Mouse (Mus musculus): Measurements from ENCODE around the gene Atl1. TPM values are rescaled to one million over a fixed set of nuclear protein-coding genes. Genes with fewer than 3 reads are reported as not detected.
A peak's percentile ranks its signal among the peaks of the same experiment; 100 is the strongest.

Gene Atl1
- total and polyA plus RNA-seq, 2 experiments from 2014 or later: 2.3 to 8.6 TPM

GRCm38 (mm10) chr12:69986786-69987497 is 94.5 kb downstream of the Atl1 start, which contains the start of gene Sav1:
Sav1 (minus strand) TSS chr12:69987002.
- H3K4me2 ChIP-seq (ENCODE audit: low read depth, low read length): peak within 1 kb of the TSS; percentile 83
- WGBS: under 1% methylated on average over 84 of the region's 102 CpGs
- H3K9ac ChIP-seq (replicated peaks; ENCODE audit: low read depth, low read length): peak within 1 kb of the TSS; percentile 98
- no peaks in the 10 kb centered on the region for H3K27me3 ChIP-seq (ENCODE audit: control insufficient read depth, insufficient read depth, low read length)
- H3K4me1 ChIP-seq (ENCODE audit: control insufficient read depth, insufficient read depth): peaks cover 17% of the 10 kb centered on the region; the same call in 1 of the 2 replicates
- DNase-seq (ENCODE audit: low spot score) (peak; percentile 83), ATAC-seq (ENCODE audit: insufficient read depth, low read depth) (peak; percentile 93)
- peak within 1 kb of the TSS; percentile 97 for H3K27ac ChIP-seq (ENCODE audit: low read depth)
- no peak for TF ChIP-seq EP300 (IDR thresholded peaks at IDR 0.05; ENCODE audit: low read depth)
- TF ChIP-seq CTCF (IDR thresholded peaks at IDR 0.05; ENCODE audit: low read depth): no peak
- H3K4me3 ChIP-seq (ENCODE audit: low read depth, low read length): peak within 1 kb of the TSS; percentile 82
- H3K9me3 ChIP-seq (replicated peaks; ENCODE audit: control insufficient read depth, low read length): no peaks in the 10 kb centered on the region
- peaks cover 20% of the 10 kb centered on the region for H3K36me3 ChIP-seq (replicated peaks; ENCODE audit: control insufficient read depth, insufficient read depth, low read length)

- H3K4me3 ChIP-seq (ENCODE audit: low read depth, low read length): no peak overlapping the region
- H3K9ac ChIP-seq (replicated peaks; ENCODE audit: low read depth, low read length): no peak overlapping the region
- peaks cover 5% of the 10 kb centered on the region; the same call in 1 of the 2 replicates for H3K9me3 ChIP-seq (replicated peaks; ENCODE audit: control insufficient read depth, low read length)
- no peak overlapping the region for H3K27ac ChIP-seq (ENCODE audit: low read depth)
- H3K27me3 ChIP-seq (ENCODE audit: control insufficient read depth, insufficient read depth, low read length): no peaks in the 10 kb centered on the region
- H3K4me1 ChIP-seq (ENCODE audit: control insufficient read depth, insufficient read depth): no peaks in the 10 kb centered on the region
- H3K4me2 ChIP-seq (ENCODE audit: low read depth, low read length): no peak overlapping the region
- no peak for ATAC-seq (ENCODE audit: insufficient read depth, low read depth)
- no peak for DNase-seq (ENCODE audit: low spot score)
- H3K36me3 ChIP-seq (replicated peaks; ENCODE audit: control insufficient read depth, insufficient read depth, low read length): no peaks in the 10 kb centered on the region
- WGBS: 81% methylated on average over 3 of the region's 3 CpGs
- TF ChIP-seq EP300 (IDR thresholded peaks at IDR 0.05; ENCODE audit: low read depth) (no peak), CTCF (IDR thresholded peaks at IDR 0.05; ENCODE audit: low read depth) (no peak)
Measured at GRCm38 (mm10) chr12:69995382-69995781, 103.0 kb downstream of the Atl1 start.

- Histone ChIP-seq H3K9me3 (replicated peaks; ENCODE audit: control insufficient read depth, low read length) (peaks cover 5% of the 10 kb centered on the region; the same call in 1 of the 2 replicates), H3K27me3 (ENCODE audit: control insufficient read depth, insufficient read depth, low read length) (no peaks in the 10 kb centered on the region), H3K36me3 (replicated peaks; ENCODE audit: control insufficient read depth, insufficient read depth, low read length) (no peaks in the 10 kb centered on the region), H3K4me1 (ENCODE audit: control insufficient read depth, insufficient read depth) (no peaks in the 10 kb centered on the region), H3K4me2 (ENCODE audit: low read depth, low read length) (no peak overlapping the region), H3K27ac (ENCODE audit: low read depth) (no peak overlapping the region), H3K4me3 (ENCODE audit: low read depth, low read length) (no peak overlapping the region), H3K9ac (replicated peaks; ENCODE audit: low read depth, low read length) (no peak overlapping the region)
- DNase-seq (ENCODE audit: low spot score) (no peak), ATAC-seq (ENCODE audit: insufficient read depth, low read depth) (no peak)
- no peak for TF ChIP-seq CTCF (IDR thresholded peaks at IDR 0.05; ENCODE audit: low read depth)
- WGBS: 64% methylated on average over 13 of the region's 13 CpGs
Measured at GRCm38 (mm10) chr12:69998186-69998983, 106.0 kb downstream of the Atl1 start.

GRCm38 (mm10) chr12:70005103-70005502 is 112.7 kb downstream of the Atl1 start:
- Histone ChIP-seq H3K4me3 (ENCODE audit: low read depth, low read length) (no peak overlapping the region), H3K27ac (ENCODE audit: low read depth) (no peak overlapping the region), H3K36me3 (replicated peaks; ENCODE audit: control insufficient read depth, insufficient read depth, low read length) (no peaks in the 10 kb centered on the region), H3K9ac (replicated peaks; ENCODE audit: low read depth, low read length) (no peak overlapping the region), H3K9me3 (replicated peaks; ENCODE audit: control insufficient read depth, low read length) (no peaks in the 10 kb centered on the region), H3K27me3 (ENCODE audit: control insufficient read depth, insufficient read depth, low read length) (no peaks in the 10 kb centered on the region), H3K4me1 (ENCODE audit: control insufficient read depth, insufficient read depth) (no peaks in the 10 kb centered on the region), H3K4me2 (ENCODE audit: low read depth, low read length) (no peak overlapping the region)
- ATAC-seq (ENCODE audit: insufficient read depth, low read depth): no peak
- 69% methylated on average over 4 of the region's 4 CpGs for WGBS
- TF ChIP-seq CTCF (IDR thresholded peaks at IDR 0.05; ENCODE audit: low read depth) (no peak), EP300 (IDR thresholded peaks at IDR 0.05; ENCODE audit: low read depth) (no peak)
- no peak for DNase-seq (ENCODE audit: low spot score)

GRCm38 (mm10) chr12:70010356-70010755 is 117.9 kb downstream of the Atl1 start:
- H3K4me2 ChIP-seq (ENCODE audit: low read depth, low read length): no peak overlapping the region
- H3K9me3 ChIP-seq (replicated peaks; ENCODE audit: control insufficient read depth, low read length): peaks cover 5% of the 10 kb centered on the region
- 94% methylated on average over 4 of the region's 4 CpGs for WGBS
- TF ChIP-seq CTCF (IDR thresholded peaks at IDR 0.05; ENCODE audit: low read depth) (no peak), EP300 (IDR thresholded peaks at IDR 0.05; ENCODE audit: low read depth) (no peak)
- H3K27me3 ChIP-seq (ENCODE audit: control insufficient read depth, insufficient read depth, low read length): no peaks in the 10 kb centered on the region
- peaks cover 26% of the 10 kb centered on the region for H3K36me3 ChIP-seq (replicated peaks; ENCODE audit: control insufficient read depth, insufficient read depth, low read length)
- no peak overlapping the region for H3K4me3 ChIP-seq (ENCODE audit: low read depth, low read length)
- no peaks in the 10 kb centered on the region for H3K4me1 ChIP-seq (ENCODE audit: control insufficient read depth, insufficient read depth)
- H3K9ac ChIP-seq (replicated peaks; ENCODE audit: low read depth, low read length): no peak overlapping the region
- ATAC-seq (ENCODE audit: insufficient read depth, low read depth): no peak
- no peak overlapping the region for H3K27ac ChIP-seq (ENCODE audit: low read depth)
- DNase-seq (ENCODE audit: low spot score): no peak

All from heart, postnatal 0 days (tissue).